Mouse (Mus musculus) left cerebral cortex, postnatal 36 days (tissue): Measurements from ENCODE around the gene Hist1h2af. TPM values are rescaled to one million over a fixed set of nuclear protein-coding genes. Genes with fewer than 3 reads are reported as not detected.
"Not testable (repeated sequence)": the region's sequence is repeated elsewhere in the genome, so short reads cannot be mapped to it uniquely, and the experiment has no call there.

Source experiments
- DNase-seq, 2 experiments: peaks; one replicate each; pipeline ENCODE4 v3.0.0; 2021 to 2022; ENCODE audit warnings: low spot score in 2 of 2, mixed read lengths in 1 of 2
- intact Hi-C: fragments of 180-260 bp; cut with DNase I; formaldehyde crosslinking; loops from one replicate; pipeline ENCODE4 v1.15.1; 2025
- total RNA-seq, 2 experiments: library from RNA; stranded (reverse); gene quantifications; 2 replicates each; pipeline ENCODE4 v1.2.3; 2021

Hist1h2af gene
- total RNA-seq, 2 experiments from 2014 or later: 6.2 to 7.0 TPM

GRCm38 (mm10) chr13:23572218-23573033 lies 38.7 kb downstream of the Hist1h2af start:
- intact Hi-C loops: no loop called here
- no peak for DNase-seq

- DNase-seq, intact Hi-C loops: not testable (repeated sequence)
Measured at GRCm38 (mm10) chr13:23573034-23573897, 39.6 kb downstream of the Hist1h2af start.

- peak; percentile 90 to 92 for DNase-seq
- intact Hi-C loops: not testable (repeated sequence)
Measured at GRCm38 (mm10) chr13:23573898-23574524, 40.3 kb downstream of the Hist1h2af start, which contains the start of the genes Hist1h2bf and Hist1h2ad. Gene Hist1h2bf, minus strand, starts transcription at chr13:23574196. Gene Hist1h2ad, plus strand, starts transcription at chr13:23574381.

- DNase-seq, intact Hi-C loops: not testable (repeated sequence)
Measured at GRCm38 (mm10) chr13:23574546-23575170, 41.0 kb downstream of the Hist1h2af start.

GRCm38 (mm10) chr13:23575271-23575851 lies 41.7 kb downstream of the Hist1h2af start, which contains the start of gene Hist1h3d:
Gene Hist1h3d, plus strand, starts transcription at chr13:23575763.
- DNase-seq: peak; percentile 49 to 73
- intact Hi-C loops: no loop called here

GRCm38 (mm10) chr13:23575864-23576313 lies 42.2 kb downstream of the Hist1h2af start:
- intact Hi-C loops: not testable (repeated sequence)
- peak; percentile 24 to 38 for DNase-seq

- intact Hi-C loops: no loop called here
Measured at GRCm38 (mm10) chr13:23576351-23576881, 42.7 kb downstream of the Hist1h2af start.

GRCm38 (mm10) chr13:23576906-23577639 lies 43.4 kb downstream of the Hist1h2af start:
- no peak for DNase-seq
- intact Hi-C loops: no loop called here

More at GRCm38 (mm10) chr13:23576351-23576881, 42.7 kb downstream of the Hist1h2af start:
- no peak for DNase-seq

- no peak for DNase-seq
Measured at GRCm38 (mm10) chr13:23577835-23578234, 44.1 kb downstream of the Hist1h2af start.

GRCm38 (mm10) chr13:23581408-23582218 lies 47.9 kb downstream of the Hist1h2af start, which contains the start of gene Hist1h4d:
Gene Hist1h4d, plus strand, starts transcription at chr13:23581598.
- peak; percentile 98 for DNase-seq
- intact Hi-C loops: loop anchor here (5.0 kb wide), 2 partner anchors 49 to 161 kb away; partner anchors contain the start of genes Hist1h2af and Hist1h4h

More at GRCm38 (mm10) chr13:23577835-23578234, 44.1 kb downstream of the Hist1h2af start:
- intact Hi-C loops: no loop called here

GRCm38 (mm10) chr13:23582219-23583056 lies 48.7 kb downstream of the Hist1h2af start:
- intact Hi-C loops: loop anchor here (5.0 kb wide), 2 partner anchors 50 to 160 kb away; partner anchors contain the start of genes Hist1h2af and Hist1h4h
- no peak for DNase-seq

- DNase-seq: no peak
- intact Hi-C loops: loop anchor here (5.0 kb wide), 2 partner anchors 51 to 159 kb away; partner anchors contain the start of genes Hist1h2af and Hist1h4h
Measured at GRCm38 (mm10) chr13:23583387-23584068, 49.8 kb downstream of the Hist1h2af start.
